Mouse (Mus musculus) olfactory bulb, adult 2 months (tissue): ENCODE measurements around the gene Fryl. TPM values are rescaled to one million over a fixed set of nuclear protein-coding genes. Genes with fewer than 3 reads are reported as not detected.

Experiments
- H3K27ac ChIP-seq: fragments of 200-500 bp; 2 replicates; pipeline ENCODE4 v1.5.1; 2012; ENCODE audit warnings: low read depth, low read length; ENCODE audit not compliant: insufficient read depth
- H3K4me1 ChIP-seq: fragments of 200-500 bp; 2 replicates; pipeline ENCODE4 v1.6.1; 2012; ENCODE audit warnings: low read length; ENCODE audit not compliant: control insufficient read depth, insufficient read depth
- H3K4me3 ChIP-seq: fragments of 200-500 bp; 2 replicates; pipeline ENCODE4 v1.5.1; 2012; ENCODE audit warnings: mild to moderate bottlenecking, low read depth, low read length, moderate library complexity; ENCODE audit not compliant: insufficient read depth
- CTCF ChIP-seq: fragments of 200-500 bp; IDR thresholded peaks from 2 replicates; pipeline ENCODE4 v1.5.1; 2012; ENCODE audit warnings: low read depth, mild to moderate bottlenecking, low read length, moderate library complexity; ENCODE audit not compliant: insufficient read depth
- POLR2A ChIP-seq: fragments of 200-500 bp; IDR thresholded peaks from 2 replicates; pipeline ENCODE4 v1.6.1; 2012; ENCODE audit warnings: mild to moderate bottlenecking, low read depth, low read length, moderate library complexity; ENCODE audit not compliant: insufficient read depth
- WGBS: fragments of 180-500 bp; shearing (Covaris S2); methylation state at CpG from one replicate; pipeline ENCODE4 v1.1.7; 2018; 5-methylcytosine and 5-hydroxymethylcytosine counted together
- polyA plus RNA-seq: library from polyadenylated mRNA; stranded (reverse); fragments of >200 nt; gene quantifications from 2 replicates; pipeline ENCODE4 v1.2.4, GENCODE M21; 2012; ENCODE audit warnings: low replicate concordance; ENCODE audit not compliant: missing spikeins, insufficient read depth, insufficient read length

Gene Fryl
- polyA plus RNA-seq, 1 experiment, result not detected

GRCm38 (mm10) chr5:73194740-73195139 lies 61.7 kb downstream of the Fryl start:
- Histone ChIP-seq H3K4me1 (peaks cover 6% of the 10 kb centered on the region), H3K27ac (no peak overlapping the region), H3K4me3 (no peak overlapping the region)
- no peak for TF ChIP-seq POLR2A
- TF ChIP-seq CTCF, result no peak
- WGBS, result 88% methylated on average over 14 of the region's 14 CpGs

- H3K4me1 ChIP-seq, result peaks cover 6% of the 10 kb centered on the region
- no peak overlapping the region for H3K4me3 ChIP-seq
- H3K27ac ChIP-seq, result no peak overlapping the region
- WGBS, result 90% methylated on average over 8 of the region's 8 CpGs
- no peak for TF ChIP-seq POLR2A
- no peak for TF ChIP-seq CTCF
These were observed 62.3 kb downstream of the Fryl start for GRCm38 (mm10) chr5:73194083-73194570.

- 90% methylated on average over 10 of the region's 10 CpGs for WGBS
- TF ChIP-seq POLR2A, result no peak
- TF ChIP-seq CTCF, result no peak
These were observed 62.8 kb downstream of the Fryl start for GRCm38 (mm10) chr5:73193627-73194026.

DNA sequence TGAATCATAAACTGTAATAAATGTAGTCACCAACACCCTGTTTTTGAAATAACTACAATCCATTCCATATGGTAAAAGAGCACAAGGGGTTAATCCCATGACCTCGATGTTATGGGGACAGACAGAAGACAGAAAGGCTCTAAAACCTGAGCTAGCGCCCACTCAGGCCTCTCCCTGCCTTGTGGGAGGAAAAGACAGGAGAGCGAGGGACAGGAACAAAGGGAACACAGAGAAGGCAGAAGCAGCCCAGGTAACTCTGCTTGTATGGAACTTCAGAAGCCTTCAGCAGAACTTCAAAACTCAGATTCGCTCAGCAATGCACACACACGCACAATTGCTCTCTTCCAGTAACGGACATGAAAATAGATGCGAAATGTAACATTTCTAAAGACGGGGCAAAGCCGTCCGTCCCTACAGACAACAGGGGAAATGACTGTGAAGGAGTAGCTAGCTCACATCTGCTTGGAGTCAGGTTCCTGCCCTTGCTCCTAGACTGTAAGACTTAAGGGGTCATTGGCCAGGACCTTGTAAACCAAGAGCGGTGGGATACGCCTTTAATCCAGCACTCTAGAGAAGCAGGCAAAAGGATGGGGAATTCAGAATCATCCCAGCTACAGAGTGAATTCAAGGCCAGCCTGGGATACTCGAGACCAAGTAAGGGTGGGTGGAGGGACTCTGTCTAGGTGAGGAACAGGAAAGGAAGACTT lies 63.4 kb downstream of the Fryl start:
- WGBS, result 94% methylated on average over 13 of the region's 13 CpGs
- Histone ChIP-seq H3K27ac (no peak overlapping the region), H3K4me3 (no peak overlapping the region), H3K4me1 (peaks cover 6% of the 10 kb centered on the region)
- TF ChIP-seq POLR2A, result no peak
- TF ChIP-seq CTCF, result no peak

More at GRCm38 (mm10) chr5:73193627-73194026, 62.8 kb downstream of the Fryl start:
- no peak overlapping the region for H3K4me3 ChIP-seq
- no peak overlapping the region for H3K27ac ChIP-seq
- peaks cover 6% of the 10 kb centered on the region for H3K4me1 ChIP-seq

GRCm38 (mm10) chr5:73191765-73192164 lies 64.7 kb downstream of the Fryl start:
- H3K4me1 ChIP-seq, result peaks cover 6% of the 10 kb centered on the region
- whole genome bisulfite sequencing, result 82% methylated on average over 11 of the region's 11 CpGs
- TF ChIP-seq POLR2A (no peak), CTCF (no peak)
- no peak overlapping the region for H3K4me3 ChIP-seq
- no peak overlapping the region for H3K27ac ChIP-seq

GRCm38 (mm10) chr5:73190164-73190563 lies 66.3 kb downstream of the Fryl start:
- peaks cover 6% of the 10 kb centered on the region for H3K4me1 ChIP-seq
- WGBS, result 85% methylated on average over 5 of the region's 5 CpGs

GRCm38 (mm10) chr5:73189443-73190160 lies 66.8 kb downstream of the Fryl start:
- WGBS, result 82% methylated on average over 9 of the region's 9 CpGs
- H3K27ac ChIP-seq, result no peak overlapping the region
- TF ChIP-seq POLR2A (no peak), CTCF (no peak)

More at GRCm38 (mm10) chr5:73190164-73190563, 66.3 kb downstream of the Fryl start:
- TF ChIP-seq CTCF, result no peak
- no peak for TF ChIP-seq POLR2A
- Histone ChIP-seq H3K27ac (no peak overlapping the region), H3K4me3 (no peak overlapping the region)

DNA sequence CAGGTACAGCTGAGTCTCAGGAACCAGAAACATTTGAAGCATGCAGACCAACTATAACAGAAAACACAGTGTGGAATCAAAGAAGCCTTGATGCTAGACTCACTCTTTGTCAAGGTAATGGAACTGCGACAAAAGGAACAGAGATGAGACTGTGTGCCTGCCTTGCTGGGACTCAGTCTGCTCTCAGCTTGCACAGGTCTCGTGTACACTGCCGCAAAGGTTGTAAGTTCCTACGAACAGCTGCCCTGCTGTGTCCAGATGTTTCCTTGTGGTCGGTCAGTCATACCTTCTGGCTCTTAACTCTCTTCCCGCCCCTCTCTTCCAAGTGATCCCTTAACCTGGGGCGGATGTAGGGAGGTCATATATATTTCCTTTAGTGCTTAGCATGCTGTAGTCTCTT lies 67.8 kb downstream of the Fryl start:
- no peak overlapping the region for H3K4me3 ChIP-seq
- TF ChIP-seq POLR2A (no peak), CTCF (no peak)
- WGBS, result 87% methylated on average over 7 of the region's 7 CpGs
- peaks cover 4% of the 10 kb centered on the region for H3K4me1 ChIP-seq
- H3K27ac ChIP-seq, result no peak overlapping the region

More at GRCm38 (mm10) chr5:73189443-73190160, 66.8 kb downstream of the Fryl start:
- no peak overlapping the region for H3K4me3 ChIP-seq
- H3K4me1 ChIP-seq, result peaks cover 6% of the 10 kb centered on the region

DNA sequence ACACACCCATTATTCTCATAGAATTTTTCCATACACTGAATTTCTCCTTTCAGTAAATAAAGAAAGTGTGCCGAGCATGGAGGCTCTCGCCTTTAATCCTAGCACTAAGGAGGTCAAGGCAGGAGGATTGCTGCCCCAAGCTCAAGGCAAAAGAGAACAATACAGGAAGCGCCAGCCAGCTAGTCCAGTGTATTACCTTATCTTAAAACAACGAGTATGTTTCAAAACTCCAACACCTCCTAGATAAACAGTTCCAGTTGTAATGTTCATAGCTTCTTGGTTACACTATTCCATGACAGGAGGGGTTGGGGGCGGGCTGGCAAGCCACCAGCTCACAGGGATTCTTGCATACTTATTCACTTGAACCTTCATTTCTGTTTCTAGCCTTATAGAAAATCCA lies 68.3 kb downstream of the Fryl start:
- WGBS, result 83% methylated on average over 5 of the region's 5 CpGs
- TF ChIP-seq POLR2A (no peak), CTCF (no peak)
- no peak overlapping the region for H3K27ac ChIP-seq
- H3K4me3 ChIP-seq, result no peak overlapping the region
- H3K4me1 ChIP-seq, result peaks cover 5% of the 10 kb centered on the region
